Mouse (Mus musculus) liver, embryonic 16.5 days (tissue): ENCODE measurements around the gene Prkag1. TPM values are rescaled to one million over a fixed set of nuclear protein-coding genes. Genes with fewer than 3 reads are reported as not detected.

Experiments
- ATAC-seq: fragments of 200-750 bp; cut with Nextera tagmentation; 2 replicates; pipeline ENCODE4 v1.8.0; 2017; ENCODE audit warnings: low read depth, mild to moderate bottlenecking, moderate number of reproducible peaks, moderate library complexity
- H3K27ac ChIP-seq: fragments of 300-500 bp; sonication (generic); 2 replicates; pipeline ENCODE4 v1.5.1; 2014; ENCODE audit warnings: mild to moderate bottlenecking, low read length
- H3K27me3 ChIP-seq: fragments of 300-500 bp; sonication (generic); 2 replicates; pipeline ENCODE4 v1.6.1; 2014; ENCODE audit warnings: low read depth, low read length, mixed read lengths; ENCODE audit not compliant: control insufficient read depth, insufficient read depth
- H3K36me3 ChIP-seq: fragments of 300-500 bp; sonication (generic); 2 replicates; pipeline ENCODE4 v1.6.1; 2014; ENCODE audit warnings: mild to moderate bottlenecking; ENCODE audit not compliant: control insufficient read depth, insufficient read depth
- H3K4me1 ChIP-seq: fragments of 300-500 bp; sonication (generic); 2 replicates; pipeline ENCODE4 v1.6.1; 2014; ENCODE audit warnings: low read depth, low read length, mixed read lengths; ENCODE audit not compliant: control insufficient read depth
- H3K4me2 ChIP-seq: fragments of 300-500 bp; sonication (generic); 2 replicates; pipeline ENCODE4 v1.6.1; 2014; ENCODE audit warnings: low read depth, low read length, mixed read lengths
- H3K4me3 ChIP-seq: fragments of 300-500 bp; sonication (generic); 2 replicates; pipeline ENCODE4 v1.5.1; 2014; ENCODE audit warnings: low read depth, mild to moderate bottlenecking, low read length
- H3K9ac ChIP-seq: fragments of 300-500 bp; sonication (generic); 2 replicates; pipeline ENCODE4 v1.6.1; 2014; ENCODE audit warnings: low read depth, low read length
- H3K9me3 ChIP-seq: fragments of 300-500 bp; sonication (generic); replicated peaks from 2 replicates; pipeline ENCODE4 v1.6.1; 2016; ENCODE audit warnings: low read length; ENCODE audit not compliant: control insufficient read depth
- WGBS: fragments of 180-500 bp; shearing (Covaris S2); extraction: QIAGEN DNeasy Blood & Tissue Kit; methylation state at CpG from one replicate; pipeline ENCODE4 v1.1.7; 2014; ENCODE audit not compliant: insufficient replicate concordance; 5-methylcytosine and 5-hydroxymethylcytosine counted together
- polyA plus RNA-seq: library from polyadenylated mRNA; unstranded; fragments of >200 nt; fragmentation: Nextera tagmentation; extraction: Ambion mirVana; gene quantifications from 2 replicates; pipeline ENCODE4 v1.2.1, GENCODE M21; 2015

Gene Prkag1
- polyA plus RNA-seq, 1 experiment from 2014 or later, result 86.8 TPM

GRCm38 (mm10) chr15:98843595-98844223 lies 12.4 kb upstream of the Prkag1 start:
- H3K4me3 ChIP-seq, result no peak overlapping the region
- no peak for ATAC-seq
- H3K9ac ChIP-seq, result no peak overlapping the region
- peaks cover 95% of the 10 kb centered on the region for H3K36me3 ChIP-seq
- no peaks in the 10 kb centered on the region for H3K27me3 ChIP-seq
- 83% methylated on average over 11 of the region's 11 CpGs for WGBS
- H3K9me3 ChIP-seq, result no peaks in the 10 kb centered on the region
- no peak overlapping the region for H3K27ac ChIP-seq
- H3K4me2 ChIP-seq, result no peak overlapping the region
- H3K4me1 ChIP-seq, result peaks cover 12% of the 10 kb centered on the region

- 90% methylated on average over 30 of the region's 30 CpGs for WGBS
- H3K4me2 ChIP-seq, result no peak overlapping the region
- no peak overlapping the region for H3K9ac ChIP-seq
- no peaks in the 10 kb centered on the region for H3K9me3 ChIP-seq
- H3K4me3 ChIP-seq, result no peak overlapping the region
- peaks cover 89% of the 10 kb centered on the region for H3K36me3 ChIP-seq
- no peaks in the 10 kb centered on the region for H3K27me3 ChIP-seq
- peaks cover 38% of the 10 kb centered on the region for H3K4me1 ChIP-seq
- no peak overlapping the region for H3K27ac ChIP-seq
- no peak for ATAC-seq
These were observed 8.6 kb upstream of the Prkag1 start for GRCm38 (mm10) chr15:98839671-98840585.

GRCm38 (mm10) chr15:98839161-98839560 lies 7.8 kb upstream of the Prkag1 start:
- ATAC-seq, result no peak
- Histone ChIP-seq H3K4me3 (no peak overlapping the region), H3K27ac (no peak overlapping the region), H3K36me3 (peaks cover 89% of the 10 kb centered on the region), H3K9me3 (no peaks in the 10 kb centered on the region), H3K4me1 (peaks cover 35% of the 10 kb centered on the region), H3K4me2 (no peak overlapping the region), H3K9ac (no peak overlapping the region), H3K27me3 (no peaks in the 10 kb centered on the region)
- WGBS, result 96% methylated on average over 14 of the region's 14 CpGs

- Histone ChIP-seq H3K27me3 (no peaks in the 10 kb centered on the region), H3K4me1 (peaks cover 41% of the 10 kb centered on the region), H3K36me3 (peaks cover 85% of the 10 kb centered on the region), H3K9ac (peak overlapping the region; percentile 42), H3K4me2 (peak overlapping the region; percentile 58), H3K27ac (peak overlapping the region; percentile 95), H3K4me3 (peak overlapping the region; percentile 35), H3K9me3 (no peaks in the 10 kb centered on the region)
- WGBS, result 49% methylated on average over 4 of the region's 4 CpGs
- ATAC-seq, result peak; percentile 22; the same call in 1 of the 2 replicates
These were observed 6.4 kb upstream of the Prkag1 start for GRCm38 (mm10) chr15:98837743-98838103.

GRCm38 (mm10) chr15:98837006-98837742 lies 5.9 kb upstream of the Prkag1 start:
- ATAC-seq, result peak; percentile 90
- peaks cover 47% of the 10 kb centered on the region for H3K4me1 ChIP-seq
- 68% methylated on average over 21 of the region's 21 CpGs for WGBS
- H3K4me3 ChIP-seq, result peak overlapping the region; percentile 35
- H3K9me3 ChIP-seq, result no peaks in the 10 kb centered on the region
- H3K9ac ChIP-seq, result peak overlapping the region; percentile 42
- peaks cover 80% of the 10 kb centered on the region for H3K36me3 ChIP-seq
- peak overlapping the region; percentile 58 for H3K4me2 ChIP-seq
- H3K27ac ChIP-seq, result peak overlapping the region; percentile 95
- H3K27me3 ChIP-seq, result no peaks in the 10 kb centered on the region

DNA sequence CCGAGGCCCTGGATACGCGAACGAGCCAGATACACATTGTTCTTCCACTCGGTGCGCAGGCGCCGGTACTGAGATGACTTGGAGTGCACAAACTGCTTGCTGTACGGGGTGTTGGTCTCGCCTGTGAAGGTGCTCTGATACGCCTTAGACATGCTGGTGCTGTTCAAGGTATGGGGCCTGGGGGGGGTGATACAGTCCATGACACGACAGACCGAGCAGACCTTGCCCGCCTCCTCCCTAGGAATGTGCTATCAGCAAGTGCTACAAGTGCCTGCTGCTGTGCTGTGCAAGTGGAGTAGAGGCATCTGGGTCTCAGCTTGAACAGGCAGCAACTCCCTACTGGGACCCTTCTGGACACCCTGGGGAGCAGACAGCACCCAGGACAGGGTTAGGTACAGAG lies 4.0 kb upstream of the Prkag1 start:
- Histone ChIP-seq H3K4me3 (no peak overlapping the region), H3K4me1 (peaks cover 52% of the 10 kb centered on the region), H3K36me3 (peaks cover 63% of the 10 kb centered on the region), H3K9ac (no peak overlapping the region), H3K9me3 (no peaks in the 10 kb centered on the region), H3K27ac (no peak overlapping the region), H3K4me2 (no peak overlapping the region), H3K27me3 (no peaks in the 10 kb centered on the region)
- ATAC-seq, result no peak
- WGBS, result 91% methylated on average over 14 of the region's 14 CpGs

GRCm38 (mm10) chr15:98834059-98834458 lies 2.7 kb upstream of the Prkag1 start:
- H3K4me3 ChIP-seq, result no peak overlapping the region
- ATAC-seq, result no peak
- WGBS, result 86% methylated on average over 13 of the region's 13 CpGs
- H3K4me2 ChIP-seq, result no peak overlapping the region
- H3K27me3 ChIP-seq, result no peaks in the 10 kb centered on the region
- H3K9me3 ChIP-seq, result no peaks in the 10 kb centered on the region
- peaks cover 51% of the 10 kb centered on the region for H3K36me3 ChIP-seq
- H3K9ac ChIP-seq, result no peak overlapping the region
- no peak overlapping the region for H3K27ac ChIP-seq
- peaks cover 60% of the 10 kb centered on the region for H3K4me1 ChIP-seq

- peaks cover 45% of the 10 kb centered on the region for H3K36me3 ChIP-seq
- ATAC-seq, result no peak
- 64% methylated on average over 11 of the region's 11 CpGs for WGBS
- no peak overlapping the region for H3K4me2 ChIP-seq
- H3K9ac ChIP-seq, result 0 out of 2 replicates have a peak overlapping the region, but pooled peaks have one; percentile 18
- peaks cover 60% of the 10 kb centered on the region for H3K4me1 ChIP-seq
- H3K4me3 ChIP-seq, result no peak overlapping the region
- no peaks in the 10 kb centered on the region for H3K9me3 ChIP-seq
- peak overlapping the region; percentile 99 for H3K27ac ChIP-seq
- H3K27me3 ChIP-seq, result no peaks in the 10 kb centered on the region
These were observed 2.0 kb upstream of the Prkag1 start for GRCm38 (mm10) chr15:98833281-98833680.
